Mouse (Mus musculus): ENCODE results near the gene Adamts9. TPM values are rescaled to one million over a fixed set of nuclear protein-coding genes. Genes with fewer than 3 reads are reported as not detected.

The Adamts9 gene
- total and polyA plus RNA-seq, 2 experiments from 2014 or later: 3.9 to 35.5 TPM

- Histone ChIP-seq H3K4me1 (ENCODE audit: control insufficient read depth, insufficient read depth) (no peaks in the 10 kb centered on the region), H3K27ac (ENCODE audit: low read depth) (no peak overlapping the region), H3K36me3 (replicated peaks; ENCODE audit: control insufficient read depth, insufficient read depth, low read length) (no peaks in the 10 kb centered on the region), H3K27me3 (ENCODE audit: control insufficient read depth, insufficient read depth, low read length) (no peaks in the 10 kb centered on the region), H3K9me3 (replicated peaks; ENCODE audit: control insufficient read depth, low read length) (no peaks in the 10 kb centered on the region), H3K9ac (replicated peaks; ENCODE audit: low read depth, low read length) (no peak overlapping the region), H3K4me2 (ENCODE audit: low read depth, low read length) (no peak overlapping the region), H3K4me3 (ENCODE audit: low read depth, low read length) (no peak overlapping the region)
- no peak for DNase-seq (ENCODE audit: low spot score)
- 26% methylated on average over 7 of the region's 7 CpGs for WGBS
- TF ChIP-seq EP300 (IDR thresholded peaks at IDR 0.05; ENCODE audit: low read depth): no peak
- no peak for TF ChIP-seq CTCF (IDR thresholded peaks at IDR 0.05; ENCODE audit: low read depth)
- no peak for ATAC-seq (ENCODE audit: insufficient read depth, low read depth)
These were observed 215.8 kb downstream of the Adamts9 start for GRCm38 (mm10) chr6:92727351-92727986.

- Histone ChIP-seq H3K27ac (ENCODE audit: low read depth) (no peak overlapping the region), H3K4me2 (ENCODE audit: low read depth, low read length) (no peak overlapping the region), H3K4me1 (ENCODE audit: control insufficient read depth, insufficient read depth) (no peaks in the 10 kb centered on the region), H3K4me3 (ENCODE audit: low read depth, low read length) (no peak overlapping the region), H3K9me3 (replicated peaks; ENCODE audit: control insufficient read depth, low read length) (no peaks in the 10 kb centered on the region), H3K27me3 (ENCODE audit: control insufficient read depth, insufficient read depth, low read length) (no peaks in the 10 kb centered on the region), H3K9ac (replicated peaks; ENCODE audit: low read depth, low read length) (no peak overlapping the region), H3K36me3 (replicated peaks; ENCODE audit: control insufficient read depth, insufficient read depth, low read length) (no peaks in the 10 kb centered on the region)
- 70% methylated on average over 5 of the region's 5 CpGs for WGBS
- ATAC-seq (ENCODE audit: insufficient read depth, low read depth) (no peak), DNase-seq (ENCODE audit: low spot score) (no peak)
- TF ChIP-seq EP300 (IDR thresholded peaks at IDR 0.05; ENCODE audit: low read depth) (no peak), CTCF (IDR thresholded peaks at IDR 0.05; ENCODE audit: low read depth) (no peak)
These were observed 217.2 kb downstream of the Adamts9 start for GRCm38 (mm10) chr6:92726121-92726520.

GRCm38 (mm10) chr6:92724394-92724793 lies 218.9 kb downstream of the Adamts9 start:
- Histone ChIP-seq H3K9me3 (replicated peaks; ENCODE audit: control insufficient read depth, low read length) (no peaks in the 10 kb centered on the region), H3K9ac (replicated peaks; ENCODE audit: low read depth, low read length) (no peak overlapping the region), H3K4me3 (ENCODE audit: low read depth, low read length) (no peak overlapping the region), H3K27me3 (ENCODE audit: control insufficient read depth, insufficient read depth, low read length) (no peaks in the 10 kb centered on the region), H3K27ac (ENCODE audit: low read depth) (no peak overlapping the region), H3K36me3 (replicated peaks; ENCODE audit: control insufficient read depth, insufficient read depth, low read length) (no peaks in the 10 kb centered on the region), H3K4me2 (ENCODE audit: low read depth, low read length) (no peak overlapping the region), H3K4me1 (ENCODE audit: control insufficient read depth, insufficient read depth) (no peaks in the 10 kb centered on the region)
- 81% methylated on average over 2 of the region's 2 CpGs for WGBS
- TF ChIP-seq EP300 (IDR thresholded peaks at IDR 0.05; ENCODE audit: low read depth) (no peak), CTCF (IDR thresholded peaks at IDR 0.05; ENCODE audit: low read depth) (no peak)
- ATAC-seq (ENCODE audit: insufficient read depth, low read depth): no peak
- no peak for DNase-seq (ENCODE audit: low spot score)

Other genes starting within 250 kb of the Adamts9 start
- gene Prickle2, start 237.3 kb downstream of the Adamts9 start, total RNA-seq (2014; rRNA removed; ENCODE audit: low replicate concordance): 5.4 and 6.9 TPM in 2 replicates
- gene Prickle2, start 237.3 kb downstream of the Adamts9 start, polyA plus RNA-seq (2015; fragmentation: Nextera tagmentation; extraction: Ambion mirVana): 2.2 TPM in 2 replicates
- 0.46 TPM in 2 replicates for gene A730049H05Rik, start 127.0 kb downstream of the Adamts9 start, total RNA-seq (2014; rRNA removed; ENCODE audit: low replicate concordance)
- 1.3 and 1.7 TPM in 2 replicates for gene A730049H05Rik, start 127.0 kb downstream of the Adamts9 start, polyA plus RNA-seq (2015; fragmentation: Nextera tagmentation; extraction: Ambion mirVana)
- gene Gm15737, start 74.1 kb downstream of the Adamts9 start, total RNA-seq (2014; rRNA removed; ENCODE audit: low replicate concordance): 0.15 and 0.35 TPM in 2 replicates
- gene Gm15737, start 74.1 kb downstream of the Adamts9 start, polyA plus RNA-seq (2015; fragmentation: Nextera tagmentation; extraction: Ambion mirVana): 0.26 TPM in 2 replicates

Measured in heart, postnatal 0 days (tissue).